Mouse (Mus musculus): ENCODE data around the gene Gm5565. TPM values are rescaled to one million over a fixed set of nuclear protein-coding genes. Genes with fewer than 3 reads are reported as not detected.

The Gm5565 gene
- polyA plus RNA-seq (2012), result not detected in 2 replicates

GRCm38 (mm10) chr5:146160439-146160838 is at the start of gene Gm5565:
Gene Gm5565 (minus strand): TSS chr5:146160539.

GRCm38 (mm10) chr5:146185204-146185603 is 24.9 kb upstream of the Gm5565 start, which contains the start of gene 1700001J03Rik:
Gene 1700001J03Rik (minus strand): TSS chr5:146185304.

GRCm38 (mm10) chr5:146170621-146171020 is 10.3 kb upstream of the Gm5565 start, which contains the start of gene Gm6309:
Gene Gm6309 (minus strand): TSS chr5:146170721.

Other genes starting within 250 kb of the Gm5565 start
- gene Cyp3a25, start 150.9 kb downstream of the Gm5565 start, polyA plus RNA-seq (2012), result not detected in 2 replicates
- gene Cyp3a59, start 81.3 kb downstream of the Gm5565 start, polyA plus RNA-seq (2012), result not detected in 2 replicates
- gene Gm6309, start 10.2 kb upstream of the Gm5565 start, polyA plus RNA-seq (2012), result not detected in 2 replicates
- gene 1700001J03Rik, start 24.8 kb upstream of the Gm5565 start, polyA plus RNA-seq (2012), result not detected in 2 replicates
- gene Rnf6, start 61.0 kb upstream of the Gm5565 start, polyA plus RNA-seq (2012), result 14.8 and 15.9 TPM in 2 replicates
- gene Cdk8, start 70.7 kb upstream of the Gm5565 start, polyA plus RNA-seq (2012), result 19.2 and 20.2 TPM in 2 replicates
- 0.01 and 0.02 TPM in 2 replicates for gene Wasf3, start 224.4 kb upstream of the Gm5565 start, polyA plus RNA-seq (2012)

All from megakaryocyte-erythroid progenitor cell, adult 5 weeks (primary cell).